Mouse (Mus musculus): Measurements from ENCODE around the gene Kpna6.

GRCm38 (mm10) chr4:129672083-129672877, at the start of gene Kpna6:
- TF ChIP-seq CTCF (IDR thresholded peaks at IDR 0.05; ENCODE audit: borderline replicate concordance, extremely low read depth, insufficient read depth, insufficient read length) (no peak), POLR2A (IDR thresholded peaks at IDR 0.05; ENCODE audit: borderline replicate concordance, extremely low read depth, insufficient read depth, insufficient read length, poor library complexity, severe bottlenecking) (0 out of 2 replicates have a peak, but pooled peaks have one; percentile 6)

Data from brain, embryonic 14.5 days (tissue).